Mouse (Mus musculus) left cerebral cortex, postnatal 25 days (tissue): Measurements from ENCODE around the gene Mapk8ip3. TPM values are rescaled to one million over a fixed set of nuclear protein-coding genes. Genes with fewer than 3 reads are reported as not detected.

Experiments
- DNase-seq, 2 experiments: peaks; one replicate each; pipeline ENCODE4 v3.0.0; 2022; ENCODE audit warnings: low spot score in 2 of 2, mixed read lengths in 1 of 2
- intact Hi-C: fragments of 180-260 bp; cut with DNase I; formaldehyde crosslinking; loops from one replicate; pipeline ENCODE4 v1.15.1; 2025
- total RNA-seq, 2 experiments: library from RNA; stranded (reverse); gene quantifications; 2 replicates each; pipeline ENCODE4 v1.2.3; 2021

Mapk8ip3 gene
- total RNA-seq, 2 experiments from 2014 or later, result 345 to 372 TPM

DNA sequence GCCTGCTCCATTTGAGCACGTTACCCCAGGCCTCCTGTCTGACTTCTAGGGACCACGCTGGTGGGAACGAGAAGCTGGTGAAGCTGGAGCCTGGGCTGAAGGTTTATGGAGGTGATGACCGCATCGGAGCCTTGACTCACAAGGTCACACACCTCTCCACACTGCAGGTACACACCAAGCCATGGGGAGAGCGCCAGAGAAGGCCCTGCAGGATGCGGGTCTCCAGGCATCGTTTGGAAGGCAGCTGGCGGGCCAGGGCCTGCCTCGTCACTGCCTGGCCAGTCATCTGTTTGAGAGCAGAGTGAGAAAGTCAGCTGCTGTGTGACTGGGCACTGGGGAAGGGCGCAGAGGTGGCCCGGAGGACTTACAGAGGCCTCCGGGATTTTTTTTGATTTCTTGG is 80.2 kb downstream of the Mapk8ip3 start:
- DNase-seq, result no peak
- intact Hi-C loops, result no loop called here

DNA sequence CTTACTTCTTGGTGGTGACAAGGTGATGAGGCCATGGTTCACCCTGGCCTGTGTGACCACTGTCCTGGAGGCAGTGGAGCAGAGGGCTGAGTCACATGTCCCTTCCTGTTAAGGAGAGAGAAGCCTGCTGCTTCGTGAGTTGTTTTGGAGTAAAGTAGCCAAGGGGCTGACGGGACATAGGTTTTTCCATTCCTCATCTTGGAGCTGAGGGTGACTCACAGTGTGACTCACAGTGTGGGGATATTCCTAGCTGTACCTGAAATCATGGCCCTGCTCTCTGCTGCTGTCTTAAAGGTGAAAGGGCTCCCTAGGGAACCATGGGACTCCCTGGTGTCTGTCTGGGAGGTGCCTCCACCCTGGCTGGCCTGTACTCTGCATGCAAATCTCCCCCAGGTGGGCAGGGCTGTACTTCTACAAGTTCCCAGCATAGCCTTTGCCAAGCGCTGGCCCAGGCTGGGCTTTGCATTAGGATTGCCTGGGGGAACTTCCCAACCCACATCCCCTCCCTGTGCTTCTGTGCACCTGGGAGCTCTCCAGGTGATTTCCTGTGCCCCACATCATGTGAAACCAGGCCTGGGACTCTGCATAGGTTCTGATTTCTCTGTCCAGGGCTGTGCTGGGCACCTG is 80.8 kb downstream of the Mapk8ip3 start:
- intact Hi-C loops, result no loop called here
- DNase-seq, result peak in 1 of 2 experiments; percentile 36

DNA sequence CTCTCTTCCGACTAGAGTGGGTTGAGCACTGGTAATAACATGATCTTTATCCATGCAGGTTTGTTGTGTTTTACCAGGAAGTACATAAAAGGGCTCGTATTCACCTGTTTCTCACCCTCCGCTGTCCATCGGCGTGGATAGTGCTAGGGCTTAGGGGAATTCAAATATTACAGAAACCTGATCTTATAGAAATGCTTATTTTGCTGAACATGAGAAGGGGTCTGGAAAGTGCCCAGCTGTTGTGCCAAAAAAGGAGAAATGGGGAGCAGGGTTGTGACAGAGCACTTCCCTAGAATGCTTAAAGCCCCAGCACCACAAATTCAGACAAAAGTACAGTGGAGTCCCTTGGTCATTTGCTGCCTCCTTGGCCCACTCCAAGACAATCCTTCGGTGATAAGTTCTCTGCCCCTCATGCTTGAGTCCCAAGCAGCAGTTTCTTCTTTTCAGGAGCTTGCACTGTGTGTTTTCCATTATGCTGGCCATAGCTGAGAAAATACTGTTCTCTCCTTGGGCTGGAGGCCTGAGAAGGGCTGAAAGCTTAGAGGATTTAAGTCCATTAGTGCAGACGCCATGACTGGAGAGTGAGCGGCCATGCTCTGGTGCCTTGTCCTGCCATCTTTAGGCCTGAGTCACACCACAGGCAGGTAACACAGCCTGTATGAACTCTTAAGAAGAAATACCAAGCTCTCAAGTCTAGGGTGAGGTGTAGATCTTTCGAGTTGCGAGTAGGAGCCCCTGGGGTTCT is 85.2 kb downstream of the Mapk8ip3 start:
- no peak for DNase-seq
- intact Hi-C loops, result no loop called here

DNA sequence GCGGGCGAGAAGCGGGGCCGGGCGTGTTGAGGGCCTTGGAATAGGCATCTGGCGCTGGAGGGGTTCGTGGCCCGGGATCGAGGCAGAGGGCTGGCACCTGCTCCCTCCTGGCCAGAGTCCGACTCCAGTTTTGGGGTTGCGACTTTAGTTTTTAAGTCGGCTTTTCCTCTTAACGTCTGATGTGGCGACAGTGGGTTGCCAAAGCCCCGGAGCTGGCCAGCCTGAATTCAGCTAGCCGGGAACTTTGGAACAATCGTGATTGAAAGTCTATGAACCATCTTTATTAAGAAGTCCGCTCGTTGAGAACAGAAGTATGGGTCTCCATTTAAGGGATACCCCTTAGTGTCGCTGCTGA is 86.0 kb downstream of the Mapk8ip3 start:
- intact Hi-C loops, result no loop called here
- DNase-seq, result no peak

DNA sequence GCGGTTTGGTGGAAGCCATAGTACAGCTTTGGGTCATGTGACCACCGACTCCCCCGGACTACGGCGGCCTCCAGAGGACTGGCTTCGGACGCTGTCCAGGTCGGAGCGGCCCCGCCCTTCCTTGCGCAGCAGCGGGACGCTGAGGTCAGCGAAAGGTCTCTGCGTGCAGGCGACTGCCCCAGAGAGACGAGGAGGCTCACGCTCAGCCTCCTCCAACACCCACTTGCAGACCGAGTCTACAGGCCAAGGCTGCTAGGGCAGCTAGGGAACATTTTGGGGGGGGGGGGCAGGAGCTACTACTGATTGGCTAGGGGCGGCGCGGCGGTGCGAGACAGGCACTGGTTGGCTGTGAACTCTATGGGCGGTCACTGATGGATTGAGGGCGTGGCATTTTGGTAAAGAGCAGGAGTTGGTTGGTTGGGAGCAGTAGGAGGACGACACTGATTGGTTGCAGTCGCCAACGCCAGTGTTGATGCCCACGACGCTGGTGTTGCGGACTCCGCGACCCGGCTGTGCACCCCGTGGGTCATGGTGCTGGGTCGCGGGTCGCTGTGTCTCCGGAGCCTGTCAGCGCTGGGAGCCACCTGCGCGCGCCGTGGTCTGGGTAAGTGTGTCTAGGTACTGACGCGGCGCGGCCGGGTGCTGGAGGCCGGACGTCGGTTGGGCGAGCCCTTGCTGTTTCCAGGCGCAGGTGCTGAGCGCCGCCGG is 86.6 kb downstream of the Mapk8ip3 start, which contains the start of gene Fahd1:
TSS of gene Fahd1 (minus strand) at position 300 of the 708 bp plus-strand sequence.
- intact Hi-C loops, result no loop called here
- DNase-seq, result peak; percentile 96 to 99

DNA sequence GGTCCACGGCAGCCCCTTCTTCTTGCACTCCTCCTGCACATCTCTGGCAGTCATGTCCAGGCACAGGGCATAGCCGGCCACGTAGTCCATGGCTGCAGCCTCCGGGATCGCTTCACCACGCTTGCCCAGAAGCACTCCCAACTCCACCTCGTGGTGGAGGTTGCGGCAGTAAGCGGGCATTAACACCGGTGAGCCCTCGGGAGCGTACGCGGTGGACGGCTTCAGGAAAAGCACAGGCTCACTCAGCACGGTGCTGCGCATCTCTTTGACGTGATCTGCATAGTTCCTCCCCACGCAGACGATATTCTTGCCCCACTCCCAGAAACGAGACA is 87.1 kb downstream of the Mapk8ip3 start:
- intact Hi-C loops, result no loop called here
- DNase-seq, result no peak

DNA sequence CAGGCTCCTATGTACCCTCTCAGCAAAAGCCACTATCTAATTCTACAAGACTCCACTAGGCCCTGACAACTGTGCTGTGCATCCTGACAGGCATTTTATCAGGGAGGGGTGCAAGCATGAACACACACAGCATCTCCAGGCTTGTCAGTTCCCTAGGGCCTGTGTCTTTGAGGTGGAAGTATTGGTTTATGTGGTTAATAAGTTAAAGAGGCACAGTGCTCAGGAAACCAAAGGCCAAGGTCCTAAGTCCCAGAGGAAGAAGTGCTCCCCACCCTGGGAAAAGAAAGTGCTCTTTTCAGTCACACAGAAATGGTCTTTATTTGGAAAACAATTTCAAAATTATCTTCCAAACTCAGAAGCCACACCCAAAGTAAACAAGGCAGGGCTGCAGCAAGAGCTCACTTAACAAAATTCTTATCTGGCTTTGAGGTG is 88.2 kb downstream of the Mapk8ip3 start:
- DNase-seq, result no peak
- intact Hi-C loops, result no loop called here

DNA sequence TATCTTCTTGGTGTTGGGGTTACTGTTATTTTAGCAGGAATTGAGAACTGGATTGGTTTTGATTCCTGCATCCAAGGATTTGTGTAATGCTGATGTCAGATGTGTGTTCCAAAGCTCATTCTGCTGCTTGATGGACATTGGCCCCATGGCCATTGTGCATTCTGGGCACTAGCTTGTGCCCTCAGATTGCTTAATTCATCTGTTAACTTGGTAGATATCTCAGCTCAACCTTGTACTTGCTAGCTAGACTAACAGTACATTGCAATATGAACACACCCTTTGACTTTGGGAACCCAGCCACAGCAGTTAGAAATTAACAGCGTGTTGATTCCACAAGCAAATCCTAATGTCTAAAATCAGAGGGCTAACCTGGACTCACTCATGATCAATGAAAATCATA is 89.4 kb downstream of the Mapk8ip3 start:
- intact Hi-C loops, result no loop called here
- no peak for DNase-seq

DNA sequence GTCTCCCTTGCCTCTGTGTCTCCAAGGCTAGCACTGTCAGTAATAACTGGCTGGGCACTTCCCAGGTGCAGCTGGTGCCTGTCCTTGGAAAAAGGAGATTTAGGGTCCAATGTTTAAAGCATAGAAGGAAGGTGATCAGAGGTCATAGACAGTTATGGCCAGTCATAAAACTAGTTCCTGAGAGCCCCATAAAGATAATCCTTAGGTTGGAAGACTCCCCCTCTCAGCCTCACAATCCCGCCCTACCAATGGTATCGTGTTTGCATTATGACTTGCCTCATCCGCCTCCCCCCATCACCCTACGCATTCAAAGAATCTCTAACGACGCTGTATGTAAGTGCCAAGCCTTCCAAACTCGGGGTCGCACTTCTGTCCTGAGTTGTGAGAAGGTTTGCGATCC is 92.3 kb downstream of the Mapk8ip3 start:
- DNase-seq, result no peak
- intact Hi-C loops, result no loop called here

DNA sequence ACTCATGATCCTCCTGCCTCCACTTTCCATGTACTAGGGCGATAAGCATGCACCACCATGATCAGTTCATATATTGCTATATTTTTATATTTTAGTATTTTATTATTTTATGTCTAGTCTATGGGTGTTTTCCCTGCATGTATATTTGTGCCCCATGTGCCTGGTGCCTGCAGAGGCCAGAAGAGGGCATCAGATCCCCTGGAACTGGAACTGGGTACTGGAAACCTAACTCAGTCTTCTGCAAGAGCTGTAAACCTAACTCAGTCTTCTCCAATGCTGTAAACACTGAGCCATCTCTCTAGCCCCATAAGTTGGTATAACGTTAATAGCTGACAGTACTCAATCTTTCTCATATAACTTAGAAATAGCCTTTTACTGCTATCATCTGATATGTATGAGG is 94.1 kb downstream of the Mapk8ip3 start:
- intact Hi-C loops, result no loop called here
- DNase-seq, result no peak

Other genes with a start within 250 kb of the Mapk8ip3 start
- 100 to 1,000 TPM; 203 to 214 TPM for gene Syngr3, start 247.0 kb downstream of the Mapk8ip3 start, total RNA-seq
- 10 to 100 TPM; 19.9 to 20.2 TPM for gene Gfer, start 240.8 kb downstream of the Mapk8ip3 start, total RNA-seq
- 1 to 10 TPM; 3.1 to 3.7 TPM for gene Noxo1, start 240.7 kb downstream of the Mapk8ip3 start, total RNA-seq
- gene Tbl3, start 229.3 kb downstream of the Mapk8ip3 start, total RNA-seq, result 10 to 100 TPM; 26.1 to 27.4 TPM
- gene Rnf151, start 218.9 kb downstream of the Mapk8ip3 start, total RNA-seq, result not detected
- 100 to 1,000 TPM; 300 to 313 TPM for gene Rps2, start 218.9 kb downstream of the Mapk8ip3 start, total RNA-seq
- gene Ndufb10, start 212.5 kb downstream of the Mapk8ip3 start, total RNA-seq, result 100 to 1,000 TPM; 196 to 198 TPM
- gene Rpl3l, start 209.2 kb downstream of the Mapk8ip3 start, total RNA-seq, result under 1 TPM in 1 of 2 experiments, not detected in 1; 0.34 TPM
- 10 to 100 TPM; 31.4 to 35.8 TPM for gene Msrb1, start 200.3 kb downstream of the Mapk8ip3 start, total RNA-seq
- under 1 TPM; 0.48 to 0.73 TPM for gene Hs3st6, start 184.0 kb downstream of the Mapk8ip3 start, total RNA-seq
- not detected for gene Meiob, start 132.7 kb downstream of the Mapk8ip3 start, total RNA-seq
- gene Hagh, start 96.8 kb downstream of the Mapk8ip3 start, total RNA-seq, result 100 to 1,000 TPM; 133 to 141 TPM
- gene Fahd1, start 86.6 kb downstream of the Mapk8ip3 start, total RNA-seq, result 10 to 100 TPM; 17.6 to 20.9 TPM
- not detected for gene Igfals, start 71.0 kb downstream of the Mapk8ip3 start, total RNA-seq
- 10 to 100 TPM; 32.7 to 33.6 TPM for gene Nubp2, start 50.6 kb downstream of the Mapk8ip3 start, total RNA-seq
- gene Spsb3, start 50.3 kb downstream of the Mapk8ip3 start, total RNA-seq, result 10 to 100 TPM; 57.9 to 58.0 TPM
- 10 to 100 TPM; 52.9 to 59.1 TPM for gene Eme2, start 41.9 kb downstream of the Mapk8ip3 start, total RNA-seq
- 10 to 100 TPM; 64.6 to 69.9 TPM for gene Mrps34, start 41.9 kb downstream of the Mapk8ip3 start, total RNA-seq
- 10 to 100 TPM; 47.4 to 47.5 TPM for gene Nme3, start 40.5 kb downstream of the Mapk8ip3 start, total RNA-seq
- 1 to 10 TPM; 5.5 to 5.6 TPM for gene Jpt2, start 23.7 kb upstream of the Mapk8ip3 start, total RNA-seq
- gene Cramp1l, start 78.8 kb upstream of the Mapk8ip3 start, total RNA-seq, result 10 to 100 TPM; 25.7 to 26.6 TPM
- 10 to 100 TPM; 21.9 to 23.0 TPM for gene Ift140, start 79.1 kb upstream of the Mapk8ip3 start, total RNA-seq
- gene Tmem204, start 146.6 kb upstream of the Mapk8ip3 start, total RNA-seq, result 10 to 100 TPM; 10.5 to 11.8 TPM
- gene Telo2, start 179.0 kb upstream of the Mapk8ip3 start, total RNA-seq, result 10 to 100 TPM; 26.3 to 28.7 TPM
- under 1 TPM; 0.46 to 0.76 TPM for gene Ptx4, start 183.8 kb upstream of the Mapk8ip3 start, total RNA-seq
- gene Clcn7, start 196.4 kb upstream of the Mapk8ip3 start, total RNA-seq, result 10 to 100 TPM; 51.4 to 52.3 TPM
- gene Ccdc154, start 225.5 kb upstream of the Mapk8ip3 start, total RNA-seq, result under 1 TPM; 0.14 TPM
- not detected for gene Gm38655, start 238.5 kb upstream of the Mapk8ip3 start, total RNA-seq
- gene BC003965, start 247.6 kb upstream of the Mapk8ip3 start, total RNA-seq, result 10 to 100 TPM; 19.9 to 21.3 TPM